In the genomic region with DNA sequence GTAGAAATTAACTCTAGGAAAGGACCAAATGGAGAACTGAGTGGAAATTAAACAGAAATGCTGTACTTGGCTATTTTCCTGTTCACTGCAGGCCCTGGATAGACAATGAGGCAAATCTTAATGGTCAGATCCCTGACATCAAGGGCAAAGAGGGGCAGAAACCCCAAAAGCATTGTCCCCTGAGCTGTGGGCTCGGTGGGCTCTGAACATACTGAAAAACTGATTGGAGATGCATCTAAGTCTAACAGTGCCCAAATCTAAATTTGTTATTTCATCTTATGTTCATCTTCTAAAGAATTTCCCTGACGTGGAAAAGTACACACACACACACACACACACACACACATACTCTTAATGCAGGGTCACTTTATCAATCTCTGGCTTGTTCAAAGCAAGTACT, we compare ENCODE assay signal across 8 mouse cellular contexts. TPM values are rescaled to one million over a fixed set of nuclear protein-coding genes. Genes with fewer than 3 reads are reported as not detected.
DNase-seq lines count a peak whose midpoint lies in the region; ATAC-seq and TF ChIP-seq lines count a peak whose summit lies in the region.

No protein-coding gene starts in this region.

- TF ChIP-seq POLR2A in cerebellum, adult 2 months (IDR thresholded peaks at IDR 0.05; ENCODE audit: borderline replicate concordance, insufficient read depth, low read length) = no peak

- TF ChIP-seq CTCF in cerebellum, adult 2 months (IDR thresholded peaks at IDR 0.05; ENCODE audit: borderline replicate concordance, insufficient read depth, low read depth, low read length) = no peak

- no peak overlapping the region for H3K4me3 ChIP-seq in cerebellum, adult 2 months (replicated peaks; ENCODE audit: insufficient read depth, low read depth, low read length)
- no peak overlapping the region; the same call in 1 of the 2 replicates for H3K4me3 ChIP-seq in lung, embryonic 15.5 days
- H3K4me3 ChIP-seq in limb, embryonic 11.5 days (ENCODE audit: low read depth, low read length) = no peak overlapping the region
- H3K4me3 ChIP-seq in neural tube, embryonic 14.5 days (ENCODE audit: low read depth, low read length) = peak overlapping the region; percentile 77

- no peak for ATAC-seq in lung, embryonic 15.5 days (ENCODE audit: borderline replicate concordance, extremely low read depth, low FRiP score, low TSS enrichment)
- ATAC-seq in limb, embryonic 11.5 days (ENCODE audit: insufficient number of reproducible peaks, low FRiP score, low TSS enrichment, low read depth) = no peak
- ATAC-seq in neural tube, embryonic 14.5 days (ENCODE audit: low read depth) = no peak

- WGBS in cerebellum, adult 2 months = 67% methylated on average over 2 of the region's 2 CpGs
- 65% methylated on average over 2 of the region's 2 CpGs for WGBS in lung, embryonic 15.5 days
- WGBS in limb, embryonic 11.5 days = 81% methylated on average over 2 of the region's 2 CpGs
- WGBS in neural tube, embryonic 14.5 days = 68% methylated on average over 2 of the region's 2 CpGs

- H3K36me3 ChIP-seq in lung, embryonic 15.5 days = no peaks in the 10 kb centered on the region
- no peaks in the 10 kb centered on the region for H3K36me3 ChIP-seq in limb, embryonic 11.5 days (ENCODE audit: control insufficient read depth, insufficient read depth, low read length)
- H3K36me3 ChIP-seq in neural tube, embryonic 14.5 days (ENCODE audit: control insufficient read depth, insufficient read depth, low read length) = no peaks in the 10 kb centered on the region

- peak overlapping the region; percentile 55; the same call in 1 of the 2 replicates for H3K27ac ChIP-seq in cerebellum, adult 2 months (ENCODE audit: insufficient read depth, low read length)
- no peak overlapping the region for H3K27ac ChIP-seq in lung, embryonic 15.5 days
- no peak overlapping the region for H3K27ac ChIP-seq in limb, embryonic 11.5 days (replicated peaks; ENCODE audit: low read depth, low read length)
- H3K27ac ChIP-seq in neural tube, embryonic 14.5 days (ENCODE audit: low read depth, low read length) = peak overlapping the region; percentile 97

- no peak overlapping the region for H3K9ac ChIP-seq in lung, embryonic 15.5 days
- no peak overlapping the region for H3K9ac ChIP-seq in limb, embryonic 11.5 days (ENCODE audit: low read length)
- H3K9ac ChIP-seq in neural tube, embryonic 14.5 days (replicated peaks; ENCODE audit: low read depth, low read length) = peak overlapping the region; percentile 90

- no peaks in the 10 kb centered on the region for H3K9me3 ChIP-seq in lung, embryonic 15.5 days
- H3K9me3 ChIP-seq in limb, embryonic 11.5 days (ENCODE audit: control insufficient read depth, low read length) = no peaks in the 10 kb centered on the region
- H3K9me3 ChIP-seq in neural tube, embryonic 14.5 days (ENCODE audit: control insufficient read depth, low read length) = no peaks in the 10 kb centered on the region

- peak in 1 of 2 experiments; percentile 23 for DNase-seq in cerebellum, adult 2 months
- no peak for DNase-seq in cerebellum, adult 11 months
- DNase-seq in lung, adult 18-20 months = no peak
- DNase-seq in limb, embryonic 11.5 days (ENCODE audit: low spot score) = no peak
- no peak for DNase-seq in right cerebral cortex, postnatal 36 days (ENCODE audit: low spot score in 2 of 2)
- no peak for DNase-seq in adipocyte (ENCODE audit: low spot score)

- no peaks in the 10 kb centered on the region for H3K27me3 ChIP-seq in cerebellum, adult 2 months (ENCODE audit: control insufficient read depth, insufficient read depth, low read length)
- H3K27me3 ChIP-seq in lung, embryonic 15.5 days = 0 out of 2 replicates have a peak, but pooled peaks cover 4% of the 10 kb centered on the region
- no peaks in the 10 kb centered on the region for H3K27me3 ChIP-seq in limb, embryonic 11.5 days (ENCODE audit: control insufficient read depth, insufficient read depth, low read length)
- no peaks in the 10 kb centered on the region for H3K27me3 ChIP-seq in neural tube, embryonic 14.5 days (ENCODE audit: control insufficient read depth, insufficient read depth, low read length)

- peak overlapping the region; percentile 81 for H3K4me2 ChIP-seq in lung, embryonic 15.5 days
- H3K4me2 ChIP-seq in limb, embryonic 11.5 days (ENCODE audit: low read depth, severe bottlenecking) = peak overlapping the region; percentile 73; the same call in 1 of the 2 replicates
- peak overlapping the region; percentile 82 for H3K4me2 ChIP-seq in neural tube, embryonic 14.5 days (ENCODE audit: low read depth, low read length)

- H3K4me1 ChIP-seq in cerebellum, adult 2 months (ENCODE audit: control insufficient read depth, insufficient read depth, low read length) = peaks cover 19% of the 10 kb centered on the region
- H3K4me1 ChIP-seq in lung, embryonic 15.5 days = peaks cover 16% of the 10 kb centered on the region
- 0 out of 2 replicates have a peak, but pooled peaks cover 4% of the 10 kb centered on the region for H3K4me1 ChIP-seq in limb, embryonic 11.5 days (ENCODE audit: control insufficient read depth, insufficient read depth, low read length)
- peaks cover 22% of the 10 kb centered on the region for H3K4me1 ChIP-seq in neural tube, embryonic 14.5 days (ENCODE audit: control insufficient read depth, insufficient read depth, low read length)

RNA-seq across cellular contexts. Expression of a gene that starts 0.5 kb away (rescaled TPM):
- polyA plus RNA-seq in cerebellum, adult 2 months (2012; rRNA removed) = 441 and 475 TPM in 2 replicates
- 43.6 and 47.8 TPM in 2 replicates for polyA plus RNA-seq in lung, embryonic 15.5 days (2015; fragmentation: Nextera tagmentation; extraction: Ambion mirVana)
- 54.5 and 60.1 TPM in 2 replicates for polyA plus RNA-seq in limb, embryonic 11.5 days (2014; fragmentation: Nextera tagmentation; extraction: Ambion mirVana)
- 220 and 224 TPM in 2 replicates for polyA plus RNA-seq in neural tube, embryonic 14.5 days (2014; fragmentation: Nextera tagmentation; extraction: Ambion mirVana)

RNA-seq across cellular contexts. Expression of a gene that starts 18.0 kb away (rescaled TPM):
- 0.60 and 0.61 TPM in 2 replicates for polyA plus RNA-seq in cerebellum, adult 2 months (2012; rRNA removed)
- polyA plus RNA-seq in lung, embryonic 15.5 days (2015; fragmentation: Nextera tagmentation; extraction: Ambion mirVana) = 1.1 and 2.4 TPM in 2 replicates
- 0.13 TPM in 1 of 2 replicates, not detected in the other for polyA plus RNA-seq in limb, embryonic 11.5 days (2014; fragmentation: Nextera tagmentation; extraction: Ambion mirVana)
- polyA plus RNA-seq in neural tube, embryonic 14.5 days (2014; fragmentation: Nextera tagmentation; extraction: Ambion mirVana) = 0.58 TPM in 1 of 2 replicates, not detected in the other

RNA-seq across cellular contexts. Expression of a gene that starts 27.8 kb away (rescaled TPM):
- polyA plus RNA-seq in cerebellum, adult 2 months (2012; rRNA removed) = 102 and 108 TPM in 2 replicates
- polyA plus RNA-seq in lung, embryonic 15.5 days (2015; fragmentation: Nextera tagmentation; extraction: Ambion mirVana) = 36.9 and 40.0 TPM in 2 replicates
- 31.6 and 32.6 TPM in 2 replicates for polyA plus RNA-seq in limb, embryonic 11.5 days (2014; fragmentation: Nextera tagmentation; extraction: Ambion mirVana)
- 93.8 and 98.1 TPM in 2 replicates for polyA plus RNA-seq in neural tube, embryonic 14.5 days (2014; fragmentation: Nextera tagmentation; extraction: Ambion mirVana)

RNA-seq across cellular contexts. Expression of a gene that starts 51.4 kb away (rescaled TPM):
- 332 and 385 TPM in 2 replicates for polyA plus RNA-seq in cerebellum, adult 2 months (2012; rRNA removed)
- polyA plus RNA-seq in lung, embryonic 15.5 days (2015; fragmentation: Nextera tagmentation; extraction: Ambion mirVana) = 54.9 and 59.9 TPM in 2 replicates
- 22.7 and 25.8 TPM in 2 replicates for polyA plus RNA-seq in limb, embryonic 11.5 days (2014; fragmentation: Nextera tagmentation; extraction: Ambion mirVana)
- polyA plus RNA-seq in neural tube, embryonic 14.5 days (2014; fragmentation: Nextera tagmentation; extraction: Ambion mirVana) = 92.3 and 93.1 TPM in 2 replicates

RNA-seq across cellular contexts. Expression of a gene that starts 57.9 kb away (rescaled TPM):
- 122 and 137 TPM in 2 replicates for polyA plus RNA-seq in cerebellum, adult 2 months (2012; rRNA removed)
- 187 TPM in 2 replicates for polyA plus RNA-seq in lung, embryonic 15.5 days (2015; fragmentation: Nextera tagmentation; extraction: Ambion mirVana)
- 160 and 166 TPM in 2 replicates for polyA plus RNA-seq in limb, embryonic 11.5 days (2014; fragmentation: Nextera tagmentation; extraction: Ambion mirVana)
- polyA plus RNA-seq in neural tube, embryonic 14.5 days (2014; fragmentation: Nextera tagmentation; extraction: Ambion mirVana) = 155 and 163 TPM in 2 replicates

Comparison
In these comparisons a context has a peak if more than half of its experiments do, and no peak if none do; other contexts are left out.
1. H3K27ac ChIP-seq: peak in cerebellum, adult 2 months (single experiment) and neural tube, embryonic 14.5 days (single experiment); none in lung, embryonic 15.5 days (single experiment) and limb, embryonic 11.5 days (single experiment).
2. Peak in every context shown above with its lines, with median percentiles within 50 percentile points of each other: H3K4me2 ChIP-seq.